Mouse (Mus musculus) hindlimb bud, embryonic 11.5 days (tissue): Measurements from ENCODE around the gene 1700067K01Rik.
"Not testable (repeated sequence)": the region's sequence is repeated elsewhere in the genome, so short reads cannot be mapped to it uniquely, and the experiment has no call there.

ENCODE experiments used
- DNase-seq: peaks from one replicate; pipeline ENCODE4 v3.0.0-alpha.2; 2012; ENCODE audit warnings: low read depth, low spot score; ENCODE audit errors: extremely low spot score

The 1700067K01Rik gene

DNA sequence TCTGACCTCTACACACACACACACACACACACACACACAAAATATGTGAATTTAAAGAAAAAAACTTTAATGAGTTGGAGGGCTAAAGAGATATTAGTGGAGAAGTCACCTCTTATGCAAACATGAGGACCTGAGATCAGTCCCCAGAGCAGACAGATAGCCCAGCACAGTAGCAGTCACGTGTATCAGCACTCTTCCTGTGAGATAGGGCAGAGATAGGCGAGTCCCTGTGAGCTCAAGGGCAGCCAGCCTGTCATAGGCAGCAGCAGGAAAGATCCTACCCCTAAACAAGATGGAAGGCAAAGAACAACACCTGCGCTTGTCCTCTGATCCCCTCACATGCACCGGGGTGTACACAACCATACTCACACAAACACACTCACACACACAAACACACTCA lies 18.9 kb upstream of the 1700067K01Rik start:
- DNase-seq: no peak

GRCm38 (mm10) chr8:83983222-83983621 lies 18.1 kb upstream of the 1700067K01Rik start:
- not testable (repeated sequence) for DNase-seq

- DNase-seq: no peak
These were observed 12.1 kb upstream of the 1700067K01Rik start for GRCm38 (mm10) chr8:83989243-83989642.

- no peak for DNase-seq
These were observed 11.1 kb upstream of the 1700067K01Rik start for GRCm38 (mm10) chr8:83990170-83990569.

- no peak for DNase-seq
These were observed 8.8 kb upstream of the 1700067K01Rik start for GRCm38 (mm10) chr8:83992488-83992887.

DNA sequence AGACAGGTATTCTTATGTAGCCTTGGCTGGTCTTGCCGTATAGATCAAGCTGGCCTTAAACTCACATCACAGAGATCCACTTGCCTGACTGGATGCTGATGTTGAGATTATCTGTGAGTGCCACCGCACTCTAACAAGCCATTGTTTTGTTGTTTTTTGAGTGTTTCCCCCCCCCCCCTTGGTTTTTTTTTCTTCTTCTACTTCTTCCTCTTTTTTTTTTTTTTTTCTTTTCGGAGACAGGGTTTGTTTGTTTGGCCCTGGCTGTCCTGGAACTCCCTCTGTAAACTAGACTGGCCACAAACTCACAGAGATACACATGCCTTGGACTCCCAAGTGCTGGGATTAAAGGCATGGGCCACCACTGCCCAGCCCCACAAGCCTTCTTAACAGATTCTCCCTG lies 7.3 kb upstream of the 1700067K01Rik start:
- no peak for DNase-seq

GRCm38 (mm10) chr8:83995973-83996372 lies 5.3 kb upstream of the 1700067K01Rik start:
- DNase-seq: no peak

DNA sequence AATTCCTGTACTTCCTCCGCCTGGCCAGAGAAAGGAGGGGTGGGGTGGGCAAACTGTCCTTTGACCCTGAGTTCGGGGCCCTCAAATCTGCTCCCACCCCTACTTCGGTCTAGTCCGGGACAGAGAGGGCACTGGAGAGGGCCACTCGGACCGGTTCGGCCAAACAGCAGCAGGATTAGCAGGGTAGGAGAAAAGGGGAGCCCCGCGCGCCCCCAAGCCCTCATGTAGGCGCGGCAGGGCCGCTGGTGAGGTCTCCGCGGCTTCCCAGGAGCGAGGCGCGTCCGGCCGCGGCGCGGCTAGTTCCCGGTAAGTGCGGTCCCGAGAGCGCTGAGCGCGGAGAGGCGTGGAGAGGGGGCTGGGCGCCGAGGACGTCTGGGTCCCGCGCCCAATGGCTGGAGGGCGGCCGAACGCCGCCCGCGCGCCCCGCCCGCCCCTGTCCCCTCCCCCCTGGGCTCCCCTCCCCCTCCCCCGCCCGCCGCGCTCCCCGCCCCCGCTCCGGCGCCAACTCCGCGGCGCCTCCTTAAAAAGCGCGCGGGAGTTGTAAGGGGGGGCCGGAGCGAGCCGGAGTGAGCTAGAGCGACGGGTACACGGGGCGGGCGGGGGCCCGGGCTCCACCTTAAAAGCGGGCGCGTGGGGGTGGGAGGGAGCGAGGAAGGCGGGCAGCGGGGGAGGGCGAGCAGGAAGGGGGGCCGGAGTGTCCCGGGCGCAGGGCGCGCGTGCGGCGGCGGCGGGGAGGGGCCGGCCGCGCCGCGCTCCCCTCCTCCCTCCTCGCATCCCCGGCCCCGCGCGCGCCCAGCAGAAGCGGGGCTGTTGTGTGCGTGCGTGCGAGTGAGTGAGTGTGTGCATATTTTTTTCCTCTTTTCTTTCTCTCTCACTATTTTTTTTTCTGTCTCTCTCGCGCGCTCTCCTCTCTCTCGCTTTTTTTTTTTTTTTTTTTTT lies 4.5 kb upstream of the 1700067K01Rik start:
- DNase-seq: no peak

GRCm38 (mm10) chr8:83997511-83998141 lies 3.7 kb upstream of the 1700067K01Rik start, which contains the start of gene Samd1:
Gene Samd1 (plus strand): TSS chr8:83997672.
- DNase-seq: no peak

GRCm38 (mm10) chr8:83998231-83999056 lies 2.9 kb upstream of the 1700067K01Rik start:
- DNase-seq: no peak

DNA sequence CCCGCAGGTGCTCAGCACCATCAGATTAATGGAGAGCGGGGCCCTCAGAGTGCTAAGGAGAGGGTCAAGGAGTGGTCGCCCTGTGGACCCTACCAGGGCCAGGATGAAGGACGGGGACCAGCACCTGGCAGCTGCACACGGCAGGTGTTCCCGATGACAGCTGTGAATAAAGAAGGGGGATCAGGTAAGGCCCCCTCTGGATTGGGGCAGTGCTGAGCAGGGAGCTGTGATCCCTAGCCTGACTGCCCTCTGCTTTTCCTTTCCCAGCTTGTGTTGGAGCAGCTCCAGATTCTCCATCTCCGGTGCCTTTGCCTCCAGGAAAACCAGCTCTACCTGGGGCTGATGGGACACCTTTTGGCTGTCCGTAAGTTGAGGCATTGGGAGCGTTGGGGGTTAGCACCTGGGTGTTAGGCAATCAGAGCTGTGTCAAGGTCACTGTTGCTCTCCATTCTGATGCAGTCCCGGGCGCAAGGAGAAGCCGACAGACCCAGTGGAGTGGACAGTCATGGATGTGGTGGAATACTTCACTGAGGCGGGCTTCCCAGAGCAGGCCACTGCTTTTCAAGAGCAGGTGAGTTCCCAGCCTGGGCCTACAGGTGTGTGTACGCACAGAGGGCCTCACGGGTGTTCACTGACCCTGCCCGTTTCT lies 2.1 kb upstream of the 1700067K01Rik start:
- DNase-seq: no peak

- no peak for DNase-seq
These were observed 1.5 kb upstream of the 1700067K01Rik start for GRCm38 (mm10) chr8:83999825-84000224.

GRCm38 (mm10) chr8:84002957-84003611 lies 1.8 kb downstream of the 1700067K01Rik start:
- DNase-seq: no peak

GRCm38 (mm10) chr8:84003612-84004246 lies 2.4 kb downstream of the 1700067K01Rik start:
- no peak for DNase-seq

GRCm38 (mm10) chr8:84004533-84005201 lies 3.4 kb downstream of the 1700067K01Rik start:
- DNase-seq: peak; percentile 80

DNA sequence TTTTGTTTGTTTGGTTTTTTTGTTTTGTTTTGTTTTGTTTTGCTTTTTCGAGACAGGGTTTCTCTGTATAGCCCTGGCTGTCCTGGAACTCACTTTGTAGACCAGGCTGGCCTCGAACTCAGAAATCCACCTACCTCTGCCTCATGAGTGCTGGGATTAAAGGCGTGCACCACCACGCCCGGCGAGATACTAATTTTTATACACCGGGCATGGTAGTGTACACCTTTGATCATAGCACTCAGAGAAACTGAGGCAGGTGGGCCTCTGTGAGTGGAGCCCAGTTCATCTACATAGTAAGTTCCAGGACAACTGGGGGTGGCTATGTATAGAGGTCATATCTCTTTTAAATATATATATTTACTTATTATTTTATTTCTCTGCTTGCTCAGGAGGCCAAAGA lies 4.2 kb downstream of the 1700067K01Rik start:
- not testable (repeated sequence) for DNase-seq

DNA sequence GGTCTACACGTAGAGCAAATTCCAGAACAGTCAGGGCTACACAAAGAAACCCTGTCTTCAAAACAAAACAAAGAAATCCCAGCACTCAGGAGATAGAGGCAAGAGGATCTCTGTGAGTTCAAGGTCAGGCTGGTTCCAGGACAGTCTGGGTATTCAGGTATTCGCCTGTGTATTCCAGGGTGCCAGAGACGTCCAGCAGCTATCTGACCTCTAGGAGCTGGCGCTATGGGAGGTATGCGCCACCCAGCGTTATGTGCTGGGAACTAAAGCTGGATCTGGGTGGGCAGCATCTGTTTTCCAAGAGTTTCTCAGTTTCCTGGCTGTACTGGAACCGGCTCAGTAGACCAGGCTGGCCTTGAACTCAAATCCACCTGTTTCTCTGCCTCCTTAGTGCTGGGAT lies 7.1 kb downstream of the 1700067K01Rik start:
- no peak for DNase-seq

DNA sequence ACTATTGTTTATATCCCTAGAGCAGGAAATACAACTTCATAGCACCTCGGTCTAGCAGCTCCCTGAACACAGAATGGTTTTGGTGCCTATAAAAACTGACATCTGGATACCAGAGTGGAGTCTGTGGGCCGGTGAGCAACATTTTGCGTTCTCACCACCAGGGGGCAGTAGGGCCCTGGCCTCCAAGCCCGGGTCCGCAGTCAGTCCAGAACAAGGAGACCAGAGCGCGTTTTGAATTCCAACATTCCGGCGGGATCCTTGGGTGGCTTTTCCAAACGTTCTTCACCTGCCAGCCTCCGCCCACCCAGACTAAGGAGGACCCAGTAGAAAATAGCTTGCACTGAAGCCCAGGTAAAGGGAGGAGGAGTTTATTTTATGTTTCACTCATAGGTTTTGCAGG lies 8.6 kb downstream of the 1700067K01Rik start:
- DNase-seq: peak; percentile 81
